Mouse (Mus musculus) forebrain, embryonic 13.5 days (tissue): ENCODE measurements at regions not wholly inside any gene's neighbourhood (a gene's known extent, or its start where the extent isn't known, plus 50 kb on each side); places are given as distances from the start of the nearest gene placed in this dataset.

ENCODE experiments used
- ATAC-seq: fragments of 200-750 bp; cut with Nextera tagmentation; 2 replicates; pipeline ENCODE4 v1.8.0; 2017
- H3K27ac ChIP-seq: fragments of 300-500 bp; sonication (generic); 2 replicates; pipeline ENCODE4 v1.5.1; 2015; ENCODE audit warnings: inconsistent platforms, mild to moderate bottlenecking, moderate library complexity
- H3K27me3 ChIP-seq: fragments of 300-500 bp; sonication (generic); 2 replicates; pipeline ENCODE4 v1.6.1; 2015; ENCODE audit warnings: mild to moderate bottlenecking, inconsistent platforms
- H3K36me3 ChIP-seq: fragments of 300-500 bp; sonication (generic); 2 replicates; pipeline ENCODE4 v1.6.1; 2015; ENCODE audit warnings: mild to moderate bottlenecking, inconsistent platforms; ENCODE audit not compliant: poor library complexity, severe bottlenecking
- H3K4me1 ChIP-seq: fragments of 300-500 bp; sonication (generic); 2 replicates; pipeline ENCODE4 v1.6.1; 2015; ENCODE audit warnings: inconsistent platforms
- H3K4me2 ChIP-seq: fragments of 300-500 bp; sonication (generic); 2 replicates; pipeline ENCODE4 v1.6.1; 2015; ENCODE audit warnings: inconsistent platforms, mild to moderate bottlenecking, moderate library complexity
- H3K4me3 ChIP-seq: fragments of 300-500 bp; sonication (generic); 2 replicates; pipeline ENCODE4 v1.5.1; 2015; ENCODE audit warnings: mild to moderate bottlenecking, inconsistent platforms
- H3K9ac ChIP-seq: fragments of 300-500 bp; sonication (generic); 2 replicates; pipeline ENCODE4 v1.6.1; 2015; ENCODE audit warnings: mild to moderate bottlenecking, inconsistent platforms
- H3K9me3 ChIP-seq: fragments of 300-500 bp; sonication (generic); replicated peaks from 2 replicates; pipeline ENCODE4 v1.6.1; 2016; ENCODE audit warnings: inconsistent platforms
- WGBS: fragments of 180-500 bp; shearing (Covaris S2); methylation state at CpG from one replicate; pipeline ENCODE4 v1.1.7; 2015; 5-methylcytosine and 5-hydroxymethylcytosine counted together

DNA sequence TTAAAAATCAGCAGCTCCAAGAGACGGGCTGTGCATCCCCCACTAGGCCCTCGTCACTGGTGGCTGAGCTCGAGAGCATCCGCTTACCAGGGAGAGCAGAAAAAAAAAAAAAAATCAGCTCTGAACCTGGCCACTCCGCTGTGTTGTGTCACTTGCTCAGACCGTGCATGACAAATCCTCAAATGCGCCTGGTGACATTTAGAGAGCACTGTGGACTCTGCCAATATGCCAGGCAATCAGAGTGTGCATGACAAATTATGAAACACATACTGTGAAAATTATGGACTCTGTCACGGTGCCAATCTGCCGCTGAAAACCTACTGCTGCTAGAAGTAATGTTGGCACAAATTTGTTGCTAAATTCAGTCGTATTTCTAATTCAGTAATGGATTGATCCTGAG, 797.4 kb downstream of the Robo1 start:
- Histone ChIP-seq H3K27me3 (no peaks in the 10 kb centered on the region), H3K27ac (peak overlapping the region; percentile 8), H3K4me2 (no peak overlapping the region), H3K9me3 (no peaks in the 10 kb centered on the region), H3K9ac (no peak overlapping the region), H3K4me3 (no peak overlapping the region), H3K4me1 (peaks cover 24% of the 10 kb centered on the region), H3K36me3 (no peaks in the 10 kb centered on the region)
- peak; percentile 82; the same call in 1 of the 2 replicates for ATAC-seq
- 47% methylated on average over 10 of the region's 10 CpGs for WGBS

DNA sequence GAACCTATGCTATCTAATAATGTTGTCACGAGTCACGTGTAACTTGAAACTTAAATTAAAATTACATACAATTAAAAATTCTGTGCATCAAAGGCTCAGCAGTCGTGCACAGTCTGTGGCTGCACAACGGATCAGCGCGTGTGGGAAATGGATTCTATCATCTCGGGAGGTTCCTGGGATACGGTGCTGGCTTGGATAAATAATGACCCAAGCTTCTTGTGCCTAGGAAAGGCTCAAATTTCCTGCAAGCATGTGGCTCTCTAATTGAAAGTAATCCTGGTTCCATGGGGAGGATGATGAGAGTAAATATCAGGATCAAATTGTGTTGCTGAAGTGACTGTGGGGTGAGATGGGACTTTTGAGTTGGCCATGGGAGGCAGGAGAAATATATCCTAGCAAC, 792.2 kb downstream of the Robo1 start:
- Histone ChIP-seq H3K27ac (no peak overlapping the region), H3K36me3 (no peaks in the 10 kb centered on the region), H3K4me2 (no peak overlapping the region), H3K9me3 (no peaks in the 10 kb centered on the region), H3K4me3 (no peak overlapping the region), H3K9ac (no peak overlapping the region), H3K27me3 (no peaks in the 10 kb centered on the region), H3K4me1 (peaks cover 20% of the 10 kb centered on the region; the same call in 1 of the 2 replicates)
- WGBS, result 82% methylated on average over 8 of the region's 8 CpGs
- ATAC-seq, result no peak

DNA sequence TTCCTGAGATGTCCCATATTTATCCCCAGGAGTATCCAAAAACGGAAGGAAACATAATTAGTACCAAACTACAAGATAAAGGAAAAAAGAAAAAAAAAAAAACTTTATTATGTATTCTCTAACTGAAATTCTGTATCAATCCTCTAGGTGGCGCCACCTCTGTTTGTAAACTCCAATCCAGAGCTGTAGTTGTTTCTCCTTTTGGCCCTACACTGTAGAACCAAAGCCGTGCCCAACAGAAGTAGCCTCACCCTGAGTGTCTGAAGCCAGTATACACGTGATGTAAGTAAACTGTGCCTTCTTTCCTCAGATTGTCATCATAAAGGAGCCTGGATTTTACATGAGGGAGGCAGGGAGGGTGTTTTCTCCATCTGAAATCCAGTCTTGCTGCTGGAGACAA, 790.7 kb downstream of the Robo1 start:
- Histone ChIP-seq H3K4me3 (no peak overlapping the region), H3K27me3 (no peaks in the 10 kb centered on the region), H3K4me1 (peaks cover 11% of the 10 kb centered on the region; the same call in 1 of the 2 replicates), H3K27ac (no peak overlapping the region), H3K4me2 (no peak overlapping the region), H3K9ac (no peak overlapping the region), H3K36me3 (no peaks in the 10 kb centered on the region), H3K9me3 (no peaks in the 10 kb centered on the region)
- 17% methylated on average over 4 of the region's 4 CpGs for WGBS
- peak; percentile 76 for ATAC-seq

DNA sequence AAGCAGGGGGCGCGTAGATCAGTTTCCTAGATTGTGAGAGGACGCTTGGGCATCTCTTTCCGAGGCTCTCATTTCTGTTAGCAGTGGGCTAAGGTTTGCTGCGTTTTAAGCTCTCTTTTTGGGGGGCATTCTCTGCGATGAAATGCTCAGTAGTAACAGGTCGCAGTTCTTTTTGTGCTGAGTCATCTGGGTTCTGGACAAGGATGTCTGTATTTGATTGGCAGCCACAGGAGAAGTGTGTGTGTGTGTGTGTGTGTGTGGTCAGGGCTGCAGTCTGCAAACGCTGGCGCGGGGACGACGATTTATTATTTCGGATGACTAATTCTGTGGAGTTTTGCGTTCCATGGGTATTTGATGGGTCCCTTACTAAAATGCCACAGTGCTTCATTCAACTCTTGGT, 789.1 kb downstream of the Robo1 start:
- no peak overlapping the region for H3K9ac ChIP-seq
- no peaks in the 10 kb centered on the region for H3K27me3 ChIP-seq
- H3K36me3 ChIP-seq, result no peaks in the 10 kb centered on the region
- no peaks in the 10 kb centered on the region for H3K9me3 ChIP-seq
- ATAC-seq, result no peak
- H3K4me2 ChIP-seq, result peak overlapping the region; percentile 38
- peaks cover 11% of the 10 kb centered on the region; the same call in 1 of the 2 replicates for H3K4me1 ChIP-seq
- 21% methylated on average over 14 of the region's 14 CpGs for WGBS
- H3K4me3 ChIP-seq, result no peak overlapping the region
- no peak overlapping the region for H3K27ac ChIP-seq

DNA sequence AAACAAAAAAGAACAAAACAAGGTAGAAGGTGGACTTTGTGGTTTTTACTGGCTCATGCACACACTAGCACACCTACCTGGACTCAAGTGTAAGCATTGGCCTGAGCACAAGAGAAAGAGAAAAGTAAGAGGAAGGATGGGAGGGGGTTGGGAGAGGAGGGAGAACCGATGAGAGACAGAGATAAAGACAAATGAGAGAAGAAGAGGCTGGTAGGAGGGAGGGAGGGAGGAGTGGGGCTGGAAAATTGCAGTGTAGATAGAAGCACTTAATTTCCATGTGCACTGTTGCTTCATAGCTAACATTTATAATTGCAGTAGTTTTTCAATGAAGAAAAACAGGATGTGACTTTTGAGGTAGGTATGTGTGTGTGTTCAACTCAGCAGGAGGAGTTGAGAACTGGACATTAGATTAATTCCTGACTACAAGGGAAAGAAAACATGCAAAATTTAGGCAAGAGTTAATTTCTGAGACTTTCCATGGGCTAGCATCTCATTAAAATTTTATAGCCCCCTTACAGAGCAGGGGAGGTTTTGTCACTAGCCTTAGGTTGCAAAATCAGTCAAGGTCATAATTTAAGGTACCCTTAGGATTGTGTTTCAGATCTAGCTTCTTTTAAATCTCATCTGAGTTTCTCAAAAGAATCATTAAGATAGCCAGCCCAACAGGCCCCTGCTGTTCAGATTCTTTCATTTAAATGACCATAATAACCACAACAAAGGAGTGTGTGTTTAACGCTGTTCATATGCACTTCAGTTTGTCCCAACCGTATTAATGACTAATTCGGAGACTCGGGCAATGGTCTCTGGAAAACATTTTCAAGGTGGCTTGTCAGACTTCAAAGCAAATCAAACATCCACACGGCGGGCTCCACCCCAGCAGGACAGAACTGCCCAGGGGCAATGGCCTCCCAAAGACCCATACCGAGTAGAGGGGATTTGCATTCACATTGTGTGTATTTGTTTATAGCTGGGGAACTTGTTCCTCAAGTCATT, 788.3 kb downstream of the Robo1 start:
- Histone ChIP-seq H3K9ac (no peak overlapping the region), H3K36me3 (no peaks in the 10 kb centered on the region), H3K4me3 (no peak overlapping the region), H3K4me2 (peak overlapping the region; percentile 38; the same call in 1 of the 2 replicates), H3K9me3 (no peaks in the 10 kb centered on the region), H3K4me1 (peaks cover 11% of the 10 kb centered on the region; the same call in 1 of the 2 replicates), H3K27me3 (no peaks in the 10 kb centered on the region), H3K27ac (no peak overlapping the region)
- no peak for ATAC-seq
- 6% methylated on average over 8 of the region's 8 CpGs for WGBS
